Mouse (Mus musculus) urinary bladder, postnatal 10 days (tissue): ENCODE data around the gene 9130019O22Rik.
"Not testable (repeated sequence)": the region's sequence is repeated elsewhere in the genome, so short reads cannot be mapped to it uniquely, and the experiment has no call there.

ENCODE experiments used
- DNase-seq: peaks from one replicate; pipeline ENCODE4 v3.0.0; 2022; ENCODE audit warnings: low spot score

9130019O22Rik gene

DNA sequence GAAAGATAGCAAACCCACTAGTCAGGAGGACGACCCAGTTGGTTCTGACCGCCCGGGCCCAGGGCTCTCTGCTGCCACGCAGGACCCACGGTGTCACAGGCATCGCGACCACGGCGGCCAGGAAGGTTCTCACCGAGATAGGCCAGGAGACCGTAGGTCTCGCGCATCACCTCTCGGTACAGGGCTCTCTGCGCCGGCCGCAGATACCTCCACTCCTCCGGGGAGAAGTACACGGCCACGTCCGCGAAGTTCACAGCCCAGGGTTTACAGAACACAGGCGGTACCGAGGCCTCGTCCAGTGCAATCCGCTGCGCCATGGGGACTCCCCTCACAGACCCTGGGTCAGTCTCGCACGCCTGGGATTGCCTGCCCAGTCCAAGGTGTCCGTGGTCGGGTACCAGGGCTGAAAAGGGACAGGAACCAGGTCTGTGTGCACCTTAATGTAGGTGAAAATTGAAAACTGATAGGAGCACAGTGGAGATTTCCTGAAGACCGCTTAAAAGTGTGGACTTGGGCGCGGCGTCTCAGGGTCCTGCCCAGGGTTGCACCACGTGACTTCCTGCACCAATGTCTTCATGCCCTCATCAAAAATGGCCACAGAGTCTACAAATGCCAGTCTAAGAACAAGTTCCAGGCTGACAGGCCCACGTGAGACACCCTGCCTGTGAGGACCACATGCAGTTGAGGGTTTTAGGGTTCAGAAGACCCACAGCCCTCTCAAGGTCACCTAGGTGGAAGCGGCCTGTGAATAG lies at the start of gene 9130019O22Rik:
Gene 9130019O22Rik (minus strand): TSS at position 526 of the 752 bp plus-strand sequence.
- DNase-seq: no peak

- DNase-seq: no peak
Measured at GRCm38 (mm10) chr7:127435206-127435605, 48.2 kb upstream of the 9130019O22Rik start.

- no peak for DNase-seq
Measured at GRCm38 (mm10) chr7:127426354-127426753, 39.4 kb upstream of the 9130019O22Rik start.

DNA sequence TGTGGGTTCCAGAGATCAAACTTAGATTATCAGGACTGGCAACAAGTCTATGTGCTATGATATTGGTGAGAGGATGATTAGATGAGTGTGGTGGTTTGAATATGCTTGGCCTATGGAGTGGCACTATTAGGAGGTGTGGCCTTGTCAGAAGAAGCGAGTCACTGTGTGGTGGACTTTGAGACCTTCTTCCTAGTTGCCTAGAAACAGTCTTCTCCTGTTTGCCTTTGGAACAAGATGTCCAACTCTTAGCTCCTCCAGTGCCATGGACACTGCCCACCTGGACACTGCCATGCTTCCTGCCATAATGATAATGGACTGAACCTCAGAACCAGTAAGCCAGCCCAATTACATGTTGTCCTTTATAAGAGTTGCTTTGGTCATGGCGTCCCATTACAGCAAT lies 38.9 kb upstream of the 9130019O22Rik start:
- DNase-seq: no peak

- no peak for DNase-seq
Measured at GRCm38 (mm10) chr7:127425291-127425690, 38.3 kb upstream of the 9130019O22Rik start.

DNA sequence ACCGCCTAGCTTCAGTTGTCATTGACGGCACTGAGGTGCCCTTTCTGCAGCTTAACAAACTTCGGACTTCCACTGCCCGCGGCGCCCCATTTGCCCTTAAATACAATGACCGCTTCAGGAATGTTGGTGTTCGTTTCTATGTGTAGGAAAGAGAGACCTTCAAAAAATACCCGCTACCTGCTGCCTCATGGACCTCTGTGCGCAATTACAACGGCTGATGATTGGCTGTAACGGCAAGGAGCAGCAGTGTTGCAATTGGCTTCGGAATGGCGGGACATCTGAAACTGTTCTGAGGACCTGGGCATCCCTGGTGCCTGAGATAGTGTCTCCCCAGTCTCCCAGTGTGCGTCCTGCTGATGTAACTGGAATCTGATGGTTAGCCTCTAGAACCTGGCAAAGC lies 35.3 kb upstream of the 9130019O22Rik start:
- no peak for DNase-seq

DNA sequence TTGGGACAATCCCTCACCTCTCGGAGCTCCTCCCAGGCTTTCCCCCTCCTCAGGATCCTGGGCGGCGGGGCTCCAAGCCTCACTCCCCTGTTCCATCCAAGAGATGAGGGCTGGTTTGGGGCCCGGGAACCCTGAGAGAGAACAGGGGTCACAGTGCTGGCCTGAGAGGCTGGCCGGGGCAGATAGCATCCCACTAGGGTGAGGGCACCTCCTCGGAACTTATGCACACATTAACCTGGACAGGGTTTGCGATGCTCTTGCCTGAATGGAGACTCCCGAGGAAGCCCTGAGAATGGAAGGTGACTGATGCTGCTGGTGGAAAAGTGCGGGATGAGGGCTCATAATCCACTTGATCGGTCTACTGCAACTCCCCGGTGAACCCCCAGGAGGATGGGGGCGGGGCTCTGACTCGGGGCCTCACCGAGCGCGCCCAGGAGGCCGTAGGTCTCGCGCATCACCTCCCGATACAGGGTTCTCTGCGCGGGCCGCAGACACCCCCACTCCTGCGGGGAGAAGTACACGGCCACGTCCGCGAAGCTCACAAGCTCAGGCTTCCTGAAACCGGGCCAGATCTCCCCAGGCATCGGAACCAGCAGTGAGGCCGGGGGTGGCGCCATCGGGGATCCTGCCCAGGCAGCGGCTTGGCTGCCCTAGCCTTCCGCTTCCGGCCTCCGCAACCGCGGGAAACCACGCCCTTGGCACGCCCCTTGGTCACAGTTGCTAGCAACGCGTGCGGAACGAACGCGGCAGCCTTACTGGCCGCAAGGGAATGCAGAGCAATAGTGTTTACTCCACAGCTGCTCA lies 34.6 kb upstream of the 9130019O22Rik start, which contains the start of gene Zfp688:
Gene Zfp688 (minus strand): TSS at position 681 of the 804 bp plus-strand sequence.
- DNase-seq: peak; percentile 83

- no peak for DNase-seq
Measured at GRCm38 (mm10) chr7:127411418-127411817, 24.5 kb upstream of the 9130019O22Rik start.

DNA sequence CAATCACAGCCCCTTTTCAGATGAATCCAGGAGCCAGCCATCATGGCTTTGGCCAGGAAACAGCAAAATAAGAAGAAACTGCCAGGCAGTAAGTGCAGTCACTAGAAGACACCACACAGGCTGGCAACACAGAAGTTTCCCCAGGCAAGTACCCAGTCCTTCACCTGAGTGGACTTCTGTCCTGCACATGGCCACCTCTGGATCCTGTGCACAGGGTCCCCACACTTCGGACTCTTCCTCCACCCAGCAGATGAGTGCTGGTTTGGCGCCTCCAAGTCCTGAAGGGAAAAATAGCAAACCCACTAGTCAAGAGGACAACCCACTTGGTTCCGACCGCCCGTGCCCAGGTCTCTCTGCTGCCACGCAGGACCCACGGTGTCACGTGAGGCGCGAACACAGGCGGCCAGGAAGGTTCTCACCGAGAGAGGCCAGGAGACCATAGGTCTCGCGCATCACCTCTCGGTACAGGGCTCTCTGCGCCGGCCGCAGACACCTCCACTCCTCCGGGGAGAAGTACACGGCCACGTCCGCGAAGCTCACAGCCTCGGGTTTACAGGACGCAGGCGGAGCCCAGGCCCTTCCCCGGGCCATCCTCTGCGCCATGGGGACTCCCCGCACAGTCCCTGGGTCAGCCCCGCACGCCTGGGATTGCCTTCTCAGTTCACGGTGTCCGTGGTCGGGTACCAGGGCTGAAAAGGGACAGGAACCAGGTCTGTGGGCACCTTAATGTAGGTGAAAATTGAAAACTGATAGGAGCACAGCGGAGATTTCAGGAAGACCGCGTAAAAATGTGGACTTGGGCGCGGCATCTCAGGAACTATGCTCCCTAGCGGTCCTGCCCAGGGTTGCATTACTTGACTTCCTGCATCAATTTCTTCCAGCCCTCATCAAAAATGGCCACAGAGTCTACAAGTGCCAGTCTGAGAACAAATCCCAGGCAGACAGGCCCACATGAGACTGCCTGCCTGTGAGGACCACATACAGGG lies 19.3 kb upstream of the 9130019O22Rik start, which contains the start of gene Zfp764:
Gene Zfp764 (minus strand): TSS at position 821 of the 986 bp plus-strand sequence.
- DNase-seq: not testable (repeated sequence)

DNA sequence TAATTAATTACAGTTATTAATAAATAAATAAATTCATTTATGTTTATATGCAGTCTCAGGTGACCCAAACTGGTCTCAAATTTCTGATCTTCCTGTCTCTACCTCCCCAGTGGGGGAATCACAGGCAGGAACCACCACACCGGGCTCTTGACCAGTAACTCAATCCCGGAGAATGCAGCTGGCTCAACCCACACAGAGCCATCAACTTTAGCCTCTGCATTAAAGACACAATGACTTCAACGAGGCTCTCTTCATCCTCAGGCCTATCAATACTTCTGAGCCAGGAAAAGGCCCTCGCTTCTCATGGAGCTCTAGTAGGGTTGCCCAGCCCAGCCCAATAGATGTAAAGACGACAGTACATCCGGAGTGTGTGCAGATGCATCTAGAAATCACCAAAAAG lies 17.1 kb upstream of the 9130019O22Rik start:
- not testable (repeated sequence) for DNase-seq

DNA sequence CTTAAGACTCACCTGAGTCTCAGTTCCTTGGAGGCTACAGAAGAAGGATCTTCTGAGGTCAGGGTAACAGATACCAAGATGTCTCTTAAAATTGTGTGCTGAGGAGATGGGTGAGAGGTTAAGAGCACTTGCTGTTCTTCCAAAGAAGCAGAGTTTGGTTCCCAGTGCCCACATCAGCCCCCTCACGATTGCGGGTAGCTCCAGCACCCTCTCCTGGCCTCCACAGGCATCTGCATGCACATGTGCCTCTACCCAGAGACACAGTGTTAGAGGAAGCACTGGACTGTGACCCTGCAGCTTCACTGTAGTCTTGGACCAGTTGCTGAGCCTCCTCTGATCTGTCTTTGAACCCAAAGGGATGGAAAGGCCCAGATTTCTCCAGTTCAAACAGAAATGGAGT lies 16.0 kb upstream of the 9130019O22Rik start:
- no peak for DNase-seq

DNA sequence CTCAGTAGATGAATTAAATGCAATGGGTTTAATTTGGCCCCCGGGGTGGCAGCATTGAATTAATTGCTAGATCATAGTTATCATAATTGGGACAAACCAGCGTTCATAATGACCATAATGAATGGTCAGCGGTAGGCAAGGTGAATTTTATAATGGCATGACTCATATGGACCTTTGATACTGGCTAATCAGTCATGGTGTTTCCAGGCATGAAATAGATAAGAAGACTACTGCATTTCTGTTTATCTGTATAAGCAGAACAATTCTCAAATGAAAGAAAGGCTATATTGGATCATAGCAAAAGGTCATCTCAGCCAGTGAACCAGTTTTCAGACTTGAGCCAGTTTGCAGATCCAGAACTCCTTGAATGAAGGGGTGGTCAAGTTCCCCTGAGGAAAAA lies 13.4 kb upstream of the 9130019O22Rik start:
- DNase-seq: no peak

- DNase-seq: no peak
Measured at GRCm38 (mm10) chr7:127393944-127394333, 7.0 kb upstream of the 9130019O22Rik start.

DNA sequence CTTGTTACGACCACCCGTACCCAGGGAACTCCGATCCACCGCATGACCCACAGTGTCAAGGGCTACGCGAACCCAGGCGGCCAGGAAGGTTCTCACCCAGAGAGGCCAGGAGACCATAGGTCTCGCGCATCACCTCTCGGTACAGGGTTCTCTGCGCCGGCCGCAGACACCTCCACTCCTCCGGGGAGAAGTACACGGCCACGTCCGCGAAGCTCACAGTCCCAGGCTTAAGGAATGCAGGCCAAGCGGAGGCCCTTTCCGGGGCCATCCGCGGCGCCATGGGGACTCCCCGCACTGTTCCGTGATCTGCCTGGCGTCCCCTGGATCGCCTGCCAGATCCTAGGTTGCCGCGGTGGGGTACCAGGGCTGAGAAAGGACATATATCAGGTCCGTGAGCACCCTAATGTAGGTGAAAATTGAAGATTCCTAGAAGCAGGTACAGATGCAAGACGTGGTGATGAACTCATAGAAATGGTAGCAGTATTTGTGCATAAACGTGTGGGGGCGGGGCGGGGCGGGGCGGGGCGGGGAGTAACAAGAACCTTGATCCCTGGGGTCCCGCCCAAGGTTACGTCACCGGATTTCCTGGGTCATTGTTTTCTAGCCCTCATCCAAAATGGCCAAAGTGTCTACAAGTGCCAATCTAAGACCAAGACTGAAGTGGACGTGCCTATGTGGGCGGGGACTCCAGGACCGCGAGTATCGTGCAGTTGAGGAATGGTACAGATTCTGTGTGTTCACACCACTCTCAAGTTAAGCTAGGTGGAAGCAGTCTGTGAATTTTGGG lies 6.4 kb upstream of the 9130019O22Rik start, which contains the start of gene E430018J23Rik:
Gene E430018J23Rik (minus strand): TSS at position 473 of the 787 bp plus-strand sequence.
- DNase-seq: peak; percentile 84

DNA sequence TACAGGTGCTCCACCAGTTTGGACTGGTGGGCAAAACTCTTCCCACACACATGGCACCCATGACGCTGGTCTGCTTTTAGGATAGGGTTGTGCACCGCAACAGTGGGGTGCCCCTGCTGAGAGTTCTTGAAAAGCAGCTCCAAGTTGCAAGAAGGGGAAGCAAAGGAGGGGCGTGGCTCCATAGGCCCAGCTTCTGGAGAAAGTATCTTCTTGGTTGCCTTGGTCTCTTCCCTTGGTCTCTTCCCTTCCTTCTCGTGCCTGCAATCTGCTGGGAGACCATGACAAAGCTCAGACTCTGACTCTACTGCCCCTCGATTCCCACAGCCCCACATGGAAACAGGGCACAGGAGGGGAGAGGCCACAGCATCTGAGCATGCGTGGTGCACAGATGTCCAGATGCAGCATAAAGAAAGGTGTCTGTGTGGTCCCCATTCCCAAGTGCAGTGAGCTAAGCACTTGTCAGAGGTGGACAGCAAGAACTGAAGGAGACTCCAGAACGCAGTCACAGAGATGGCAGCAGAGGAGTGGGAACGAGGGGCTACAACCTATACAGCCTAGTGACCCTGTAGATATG lies 5.4 kb upstream of the 9130019O22Rik start:
- no peak for DNase-seq

DNA sequence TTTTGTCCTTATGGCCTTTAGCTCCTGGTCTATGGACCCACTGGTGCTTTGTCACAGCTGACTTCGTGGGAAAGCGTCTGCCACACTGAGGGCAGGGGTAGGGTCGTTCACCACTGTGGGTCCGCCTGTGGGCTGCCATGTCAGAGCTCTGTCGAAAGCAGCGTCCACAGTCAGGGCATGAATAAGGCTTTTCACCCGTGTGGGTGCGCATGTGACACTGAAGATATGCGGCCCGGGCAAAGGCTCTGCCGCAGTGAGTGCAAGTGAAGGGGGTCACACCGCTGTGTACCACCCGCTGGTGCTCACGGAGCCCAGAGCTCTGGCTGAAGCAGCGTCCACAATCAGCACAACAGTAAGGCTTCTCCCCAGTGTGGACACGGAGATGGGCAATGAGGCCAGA lies 4.6 kb upstream of the 9130019O22Rik start:
- DNase-seq: no peak

- DNase-seq: no peak
Measured at GRCm38 (mm10) chr7:127390306-127390705, 3.3 kb upstream of the 9130019O22Rik start.

GRCm38 (mm10) chr7:127388201-127388600 lies 1.2 kb upstream of the 9130019O22Rik start:
- DNase-seq: not testable (repeated sequence)

GRCm38 (mm10) chr7:127385560-127385959 lies 1.4 kb downstream of the 9130019O22Rik start:
- not testable (repeated sequence) for DNase-seq

GRCm38 (mm10) chr7:127378310-127378921 lies 8.6 kb downstream of the 9130019O22Rik start:
- no peak for DNase-seq
